Comparison of ENCODE assay signal across 8 mouse cellular contexts in the genomic region with DNA sequence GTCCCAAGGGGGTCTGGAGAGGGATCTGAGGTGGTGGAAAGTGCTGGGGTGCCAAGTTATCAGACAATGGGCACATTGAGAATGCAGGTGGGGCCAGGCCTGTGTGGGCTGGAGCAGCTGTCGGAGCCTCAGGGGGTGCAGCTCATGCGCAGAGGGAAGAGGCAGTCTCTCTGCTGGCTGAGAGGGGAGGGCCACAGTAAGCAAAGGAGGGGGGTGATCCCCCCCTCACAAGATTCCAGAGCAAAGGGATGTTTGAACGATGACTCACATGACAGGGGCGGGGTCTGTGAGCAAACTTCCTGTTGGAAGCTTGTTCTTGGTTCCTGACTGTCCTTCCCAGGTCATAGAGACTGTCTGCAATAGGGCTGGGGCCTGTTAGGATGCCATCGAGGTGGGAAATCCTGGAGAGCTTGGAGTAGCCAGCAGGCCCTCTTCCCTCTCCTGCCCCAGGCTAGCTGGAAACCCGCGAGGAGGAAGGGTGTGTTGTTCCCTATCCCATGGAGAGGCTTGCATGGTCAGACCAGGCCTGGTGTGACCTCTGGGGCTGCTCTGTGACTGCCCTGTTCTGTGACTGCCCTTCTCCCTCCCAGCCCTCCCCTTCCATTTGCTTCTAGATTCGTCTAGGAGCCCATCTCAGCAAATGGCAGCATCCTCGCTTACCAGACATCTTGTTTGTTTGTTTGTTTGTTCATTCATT. TPM values are rescaled to one million over a fixed set of nuclear protein-coding genes. Genes with fewer than 3 reads are reported as not detected.
DNase-seq lines count a peak whose midpoint lies in the region; ATAC-seq lines count a peak whose summit lies in the region.

No protein-coding gene starts in this region.

- H3K27me3 ChIP-seq in neural tube, embryonic 15.5 days (replicated peaks), result no peaks in the 10 kb centered on the region
- H3K27me3 ChIP-seq in embryonic facial prominence, embryonic 11.5 days (ENCODE audit: control insufficient read depth, insufficient read depth, low read length), result no peaks in the 10 kb centered on the region
- no peaks in the 10 kb centered on the region for H3K27me3 ChIP-seq in stomach, embryonic 14.5 days (ENCODE audit: control insufficient read depth, insufficient read depth, low read length)

- peak; percentile 34 for DNase-seq in neural tube, embryonic 10.5 days (ENCODE audit: extremely low spot score, low spot score)
- DNase-seq in embryonic facial prominence, embryonic 11.5 days (ENCODE audit: low spot score), result peak; percentile 71
- DNase-seq in heart, postnatal 25 days (ENCODE audit: low spot score), result peak; percentile 13
- peak; percentile 54 for DNase-seq in liver
- no peak for DNase-seq in right cerebral cortex, postnatal 25 days

- no peak overlapping the region for H3K9ac ChIP-seq in neural tube, embryonic 15.5 days (replicated peaks)
- H3K9ac ChIP-seq in embryonic facial prominence, embryonic 11.5 days (replicated peaks; ENCODE audit: low read length), result peak overlapping the region; percentile 32; the same call in 1 of the 2 replicates
- H3K9ac ChIP-seq in stomach, embryonic 14.5 days (replicated peaks; ENCODE audit: low read depth, low read length), result no peak overlapping the region

- H3K36me3 ChIP-seq in neural tube, embryonic 15.5 days, result no peaks in the 10 kb centered on the region
- H3K36me3 ChIP-seq in embryonic facial prominence, embryonic 11.5 days (replicated peaks; ENCODE audit: control insufficient read depth, insufficient read depth, low read depth, low read length), result no peaks in the 10 kb centered on the region
- no peaks in the 10 kb centered on the region for H3K36me3 ChIP-seq in stomach, embryonic 14.5 days (ENCODE audit: control insufficient read depth, insufficient read depth, low read length)

- no peaks in the 10 kb centered on the region for H3K9me3 ChIP-seq in neural tube, embryonic 15.5 days (replicated peaks)
- no peaks in the 10 kb centered on the region for H3K9me3 ChIP-seq in embryonic facial prominence, embryonic 11.5 days (replicated peaks; ENCODE audit: control insufficient read depth, low read length)
- no peaks in the 10 kb centered on the region for H3K9me3 ChIP-seq in stomach, embryonic 14.5 days (ENCODE audit: control insufficient read depth, low read depth, low read length)

- H3K4me3 ChIP-seq in neural tube, embryonic 15.5 days (replicated peaks), result no peak overlapping the region
- H3K4me3 ChIP-seq in embryonic facial prominence, embryonic 11.5 days (ENCODE audit: low read depth, low read length), result no peak overlapping the region
- H3K4me3 ChIP-seq in stomach, embryonic 14.5 days (ENCODE audit: low read depth, low read length), result no peak overlapping the region

- 64% methylated on average over 9 of the region's 9 CpGs for WGBS in neural tube, embryonic 15.5 days
- 42% methylated on average over 9 of the region's 9 CpGs for WGBS in embryonic facial prominence, embryonic 11.5 days
- 38% methylated on average over 9 of the region's 9 CpGs for WGBS in stomach, embryonic 14.5 days

- no peak for ATAC-seq in neural tube, embryonic 15.5 days (ENCODE audit: low FRiP score)
- ATAC-seq in embryonic facial prominence, embryonic 11.5 days (replicated peaks; ENCODE audit: insufficient number of reproducible peaks, low FRiP score, low TSS enrichment, low read depth), result peak; percentile 57; the same call in 1 of the 2 replicates
- peak; percentile 73 for ATAC-seq in stomach, embryonic 14.5 days (ENCODE audit: insufficient number of reproducible peaks, insufficient read depth, low FRiP score, low read depth)
- no peak for ATAC-seq in erythroid progenitor cell, adult 5-6 weeks (replicated peaks; ENCODE audit: low FRiP score, poor library complexity, severe bottlenecking)

- intact Hi-C loops in heart, postnatal 25 days (cut with DNase I), result no loop called here

- H3K4me2 ChIP-seq in neural tube, embryonic 15.5 days, result no peak overlapping the region
- H3K4me2 ChIP-seq in embryonic facial prominence, embryonic 11.5 days (ENCODE audit: low read depth, low read length), result no peak overlapping the region
- H3K4me2 ChIP-seq in stomach, embryonic 14.5 days (replicated peaks; ENCODE audit: low read depth, low read length), result no peak overlapping the region

- no peaks in the 10 kb centered on the region for H3K4me1 ChIP-seq in neural tube, embryonic 15.5 days
- peaks cover 4% of the 10 kb centered on the region; the same call in 1 of the 2 replicates for H3K4me1 ChIP-seq in embryonic facial prominence, embryonic 11.5 days (ENCODE audit: control insufficient read depth, insufficient read depth, low read length)
- peaks cover 13% of the 10 kb centered on the region for H3K4me1 ChIP-seq in stomach, embryonic 14.5 days (ENCODE audit: control insufficient read depth, insufficient read depth, low read length)

- H3K27ac ChIP-seq in neural tube, embryonic 15.5 days (replicated peaks), result no peak overlapping the region
- H3K27ac ChIP-seq in embryonic facial prominence, embryonic 11.5 days (replicated peaks; ENCODE audit: low read depth, low read length), result no peak overlapping the region
- H3K27ac ChIP-seq in stomach, embryonic 14.5 days (ENCODE audit: low read length), result peak overlapping the region; percentile 35

RNA-seq across cellular contexts. Expression of a gene that starts 16.5 kb away (rescaled TPM):
- polyA plus RNA-seq in neural tube, embryonic 15.5 days (2015; fragmentation: Nextera tagmentation; extraction: Ambion mirVana), result 1.9 and 21.6 TPM in 2 replicates
- polyA plus RNA-seq in embryonic facial prominence, embryonic 11.5 days (2014; fragmentation: Nextera tagmentation; extraction: Ambion mirVana), result 19.8 and 20.9 TPM in 2 replicates
- under 1 TPM; 0.06 to 0.08 TPM for total RNA-seq in heart, postnatal 25 days (2021)
- polyA plus RNA-seq in stomach, embryonic 14.5 days (2014; fragmentation: Nextera tagmentation; extraction: Ambion mirVana), result 131 and 155 TPM in 2 replicates
- total RNA-seq in erythroid progenitor cell, adult 5-6 weeks (2015; ENCODE audit: low replicate concordance), result 1.8 TPM in 1 of 2 replicates, not detected in the other
- 0.08 and 0.64 TPM in 2 replicates for total RNA-seq in erythroid progenitor cell, adult 5-6 weeks (2017; ENCODE audit: low replicate concordance)

RNA-seq across cellular contexts. Expression of a gene that starts 46.4 kb away (rescaled TPM):
- polyA plus RNA-seq in neural tube, embryonic 15.5 days (2015; fragmentation: Nextera tagmentation; extraction: Ambion mirVana), result 9.4 and 11.1 TPM in 2 replicates
- polyA plus RNA-seq in embryonic facial prominence, embryonic 11.5 days (2014; fragmentation: Nextera tagmentation; extraction: Ambion mirVana), result 4.7 and 8.0 TPM in 2 replicates
- total RNA-seq in heart, postnatal 25 days (2021), result 100 to 1,000 TPM; 108 to 113 TPM
- polyA plus RNA-seq in stomach, embryonic 14.5 days (2014; fragmentation: Nextera tagmentation; extraction: Ambion mirVana), result 10.0 and 14.0 TPM in 2 replicates
- total RNA-seq in erythroid progenitor cell, adult 5-6 weeks (2015; ENCODE audit: low replicate concordance), result 32.7 and 35.3 TPM in 2 replicates
- total RNA-seq in erythroid progenitor cell, adult 5-6 weeks (2017; ENCODE audit: low replicate concordance), result 12.3 TPM in 1 of 2 replicates, not detected in the other

Comparison
In these comparisons a context has a peak if more than half of its experiments do, and no peak if none do; other contexts are left out.
1. ATAC-seq: peak in embryonic facial prominence, embryonic 11.5 days (single experiment) and stomach, embryonic 14.5 days (single experiment); none in neural tube, embryonic 15.5 days (single experiment) and erythroid progenitor cell, adult 5-6 weeks (single experiment).